Mouse (Mus musculus): ENCODE data around the gene Fbxl3. TPM values are rescaled to one million over a fixed set of nuclear protein-coding genes. Genes with fewer than 3 reads are reported as not detected.

Fbxl3 gene
- polyA plus RNA-seq, 1 experiment from 2014 or later, result 22.1 TPM

- Histone ChIP-seq H3K4me1 (no peaks in the 10 kb centered on the region), H3K36me3 (no peaks in the 10 kb centered on the region), H3K9ac (no peak overlapping the region), H3K4me2 (replicated peaks) (no peak overlapping the region), H3K4me3 (no peak overlapping the region), H3K27ac (no peak overlapping the region), H3K27me3 (no peaks in the 10 kb centered on the region), H3K9me3 (no peaks in the 10 kb centered on the region)
- no peak for ATAC-seq (ENCODE audit: low FRiP score, low read depth)
- WGBS, result 88% methylated on average over 1 of the region's 1 CpGs
These were observed 40.4 kb downstream of the Fbxl3 start for GRCm38 (mm10) chr14:103058998-103059397.

GRCm38 (mm10) chr14:103056601-103057000, 42.8 kb downstream of the Fbxl3 start:
- Histone ChIP-seq H3K9ac (no peak overlapping the region), H3K36me3 (no peaks in the 10 kb centered on the region), H3K27ac (no peak overlapping the region), H3K27me3 (no peaks in the 10 kb centered on the region), H3K4me1 (no peaks in the 10 kb centered on the region), H3K4me2 (replicated peaks) (no peak overlapping the region), H3K9me3 (no peaks in the 10 kb centered on the region), H3K4me3 (no peak overlapping the region)
- no peak for ATAC-seq (ENCODE audit: low FRiP score, low read depth)
- WGBS, result 82% methylated on average over 7 of the region's 7 CpGs

- WGBS, result 83% methylated on average over 13 of the region's 13 CpGs
- no peak overlapping the region for H3K4me3 ChIP-seq
- H3K4me1 ChIP-seq, result no peaks in the 10 kb centered on the region
- no peaks in the 10 kb centered on the region for H3K9me3 ChIP-seq
- H3K4me2 ChIP-seq (replicated peaks), result no peak overlapping the region
- ATAC-seq (ENCODE audit: low FRiP score, low read depth), result no peak
- H3K9ac ChIP-seq, result no peak overlapping the region
- no peak overlapping the region for H3K27ac ChIP-seq
- H3K27me3 ChIP-seq, result no peaks in the 10 kb centered on the region
- H3K36me3 ChIP-seq, result no peaks in the 10 kb centered on the region
These were observed 44.6 kb downstream of the Fbxl3 start for GRCm38 (mm10) chr14:103054731-103055130.

- no peak overlapping the region for H3K9ac ChIP-seq
- H3K27ac ChIP-seq, result no peak overlapping the region
- no peaks in the 10 kb centered on the region for H3K27me3 ChIP-seq
- no peak overlapping the region for H3K4me2 ChIP-seq (replicated peaks)
- H3K36me3 ChIP-seq, result no peaks in the 10 kb centered on the region
- 41% methylated on average over 8 of the region's 8 CpGs for WGBS
- no peaks in the 10 kb centered on the region for H3K4me1 ChIP-seq
- no peak; the same call in 1 of the 2 replicates for ATAC-seq (ENCODE audit: low FRiP score, low read depth)
- no peak overlapping the region for H3K4me3 ChIP-seq
- H3K9me3 ChIP-seq, result no peaks in the 10 kb centered on the region
These were observed 48.1 kb downstream of the Fbxl3 start for GRCm38 (mm10) chr14:103051159-103051769.

GRCm38 (mm10) chr14:103048292-103049086, 50.9 kb downstream of the Fbxl3 start:
- Histone ChIP-seq H3K4me1 (no peaks in the 10 kb centered on the region), H3K4me3 (no peak overlapping the region), H3K27me3 (no peaks in the 10 kb centered on the region), H3K9ac (no peak overlapping the region), H3K36me3 (no peaks in the 10 kb centered on the region), H3K4me2 (replicated peaks) (no peak overlapping the region), H3K9me3 (no peaks in the 10 kb centered on the region), H3K27ac (no peak overlapping the region)
- ATAC-seq (ENCODE audit: low FRiP score, low read depth), result no peak
- 83% methylated on average over 11 of the region's 11 CpGs for WGBS

- no peaks in the 10 kb centered on the region for H3K9me3 ChIP-seq
- H3K36me3 ChIP-seq, result no peaks in the 10 kb centered on the region
- H3K9ac ChIP-seq, result no peak within 1 kb of the TSS
- H3K4me1 ChIP-seq, result no peaks in the 10 kb centered on the region
- WGBS, result 79% methylated on average over 2 of the region's 2 CpGs
- H3K4me2 ChIP-seq (replicated peaks), result no peak within 1 kb of the TSS
- H3K4me3 ChIP-seq, result no peak within 1 kb of the TSS
- H3K27ac ChIP-seq, result no peak within 1 kb of the TSS
- H3K27me3 ChIP-seq, result no peaks in the 10 kb centered on the region
- ATAC-seq (ENCODE audit: low FRiP score, low read depth), result no peak
These were observed 52.7 kb downstream of the Fbxl3 start, which contains the start of gene Acod1 for GRCm38 (mm10) chr14:103046677-103047076. Acod1 (plus strand) TSS chr14:103046977.

- no peak for ATAC-seq (ENCODE audit: low FRiP score, low read depth)
- no peaks in the 10 kb centered on the region for H3K4me1 ChIP-seq
- no peaks in the 10 kb centered on the region for H3K9me3 ChIP-seq
- H3K4me3 ChIP-seq, result no peak overlapping the region
- no peaks in the 10 kb centered on the region for H3K27me3 ChIP-seq
- H3K36me3 ChIP-seq, result no peaks in the 10 kb centered on the region
- no peak overlapping the region for H3K27ac ChIP-seq
- WGBS, result 83% methylated on average over 3 of the region's 3 CpGs
- no peak overlapping the region for H3K9ac ChIP-seq
- no peak overlapping the region for H3K4me2 ChIP-seq (replicated peaks)
These were observed 62.4 kb downstream of the Fbxl3 start for GRCm38 (mm10) chr14:103037016-103037415.

- 89% methylated on average over 9 of the region's 9 CpGs for WGBS
- no peak; the same call in 1 of the 2 replicates for ATAC-seq (ENCODE audit: low FRiP score, low read depth)
- H3K4me3 ChIP-seq, result no peak overlapping the region
These were observed 65.3 kb downstream of the Fbxl3 start for GRCm38 (mm10) chr14:103034076-103034475.

GRCm38 (mm10) chr14:103033271-103033823, 66.0 kb downstream of the Fbxl3 start:
- Histone ChIP-seq H3K9me3 (no peaks in the 10 kb centered on the region), H3K36me3 (no peaks in the 10 kb centered on the region), H3K4me1 (no peaks in the 10 kb centered on the region), H3K27ac (no peak overlapping the region), H3K9ac (no peak overlapping the region), H3K4me3 (no peak overlapping the region), H3K27me3 (no peaks in the 10 kb centered on the region), H3K4me2 (replicated peaks) (no peak overlapping the region)
- ATAC-seq (ENCODE audit: low FRiP score, low read depth), result no peak
- 73% methylated on average over 10 of the region's 10 CpGs for WGBS

More at GRCm38 (mm10) chr14:103034076-103034475, 65.3 kb downstream of the Fbxl3 start:
- Histone ChIP-seq H3K36me3 (no peaks in the 10 kb centered on the region), H3K4me2 (replicated peaks) (no peak overlapping the region), H3K27me3 (no peaks in the 10 kb centered on the region), H3K9ac (no peak overlapping the region), H3K9me3 (no peaks in the 10 kb centered on the region), H3K27ac (no peak overlapping the region), H3K4me1 (no peaks in the 10 kb centered on the region)

Other genes starting within 250 kb of the Fbxl3 start
- 41.4 and 45.1 TPM in 2 replicates for gene Kctd12, start 116.9 kb downstream of the Fbxl3 start, polyA plus RNA-seq (2015; fragmentation: Nextera tagmentation; extraction: Ambion mirVana)
- not detected in 2 replicates for gene Acod1, start 52.6 kb downstream of the Fbxl3 start, polyA plus RNA-seq (2015; fragmentation: Nextera tagmentation; extraction: Ambion mirVana)
- 31.3 and 31.9 TPM in 2 replicates for gene Cln5, start 29.4 kb downstream of the Fbxl3 start, polyA plus RNA-seq (2015; fragmentation: Nextera tagmentation; extraction: Ambion mirVana)
- 23.0 and 25.8 TPM in 2 replicates for gene Mycbp2, start 247.2 kb upstream of the Fbxl3 start, polyA plus RNA-seq (2015; fragmentation: Nextera tagmentation; extraction: Ambion mirVana)

Measured in limb, embryonic 13.5 days (tissue).